Mouse (Mus musculus) kidney, postnatal 0 days (tissue): ENCODE measurements at regions not wholly inside any gene's neighbourhood (a gene's known extent, or its start where the extent isn't known, plus 50 kb on each side); places are given as distances from the start of the nearest gene placed in this dataset.

Source experiments
- ATAC-seq: fragments of 200-750 bp; cut with Nextera tagmentation; replicated peaks from 2 replicates; pipeline ENCODE4 v1.8.0; 2017; ENCODE audit warnings: low read depth, moderate number of reproducible peaks, moderate TSS enrichment, moderate library complexity; ENCODE audit not compliant: low FRiP score
- DNase-seq: peaks from one replicate; pipeline ENCODE4 v3.0.0-alpha.2; 2016; ENCODE audit warnings: low spot score
- H3K27ac ChIP-seq: fragments of 300-500 bp; sonication (generic); 2 replicates; pipeline ENCODE4 v1.5.1; 2014; ENCODE audit warnings: mild to moderate bottlenecking
- H3K27me3 ChIP-seq: fragments of 300-500 bp; sonication (generic); 2 replicates; pipeline ENCODE4 v1.6.1; 2014; ENCODE audit warnings: low read length, mixed read lengths; ENCODE audit not compliant: insufficient read depth
- H3K36me3 ChIP-seq: fragments of 300-500 bp; sonication (generic); 2 replicates; pipeline ENCODE4 v1.6.1; 2014; ENCODE audit warnings: low read length, mixed read lengths; ENCODE audit not compliant: insufficient read depth
- H3K4me1 ChIP-seq: fragments of 300-500 bp; sonication (generic); replicated peaks from 2 replicates; pipeline ENCODE4 v1.6.1; 2014; ENCODE audit warnings: antibody characterized with exemption, low read length, mixed read lengths; ENCODE audit not compliant: insufficient read depth
- H3K4me2 ChIP-seq: fragments of 300-500 bp; sonication (generic); 2 replicates; pipeline ENCODE4 v1.6.1; 2014; ENCODE audit warnings: mild to moderate bottlenecking, low read length, moderate library complexity, mixed read lengths
- H3K4me3 ChIP-seq: fragments of 300-500 bp; sonication (generic); replicated peaks from 2 replicates; pipeline ENCODE4 v1.5.1; 2014; ENCODE audit warnings: low read depth, low read length
- H3K9ac ChIP-seq: fragments of 300-500 bp; sonication (generic); 2 replicates; pipeline ENCODE4 v1.6.1; 2014; ENCODE audit warnings: low read depth, low read length
- H3K9me3 ChIP-seq: fragments of 300-500 bp; sonication (generic); replicated peaks from 2 replicates; pipeline ENCODE4 v1.6.1; 2016; ENCODE audit warnings: low read length, inconsistent platforms, mixed read lengths
- CTCF ChIP-seq: IDR thresholded peaks from 2 replicates; pipeline ENCODE4 v1.5.1; 2016; ENCODE audit warnings: antibody characterized with exemption, low read depth, mild to moderate bottlenecking, moderate library complexity
- WGBS: fragments of 180-500 bp; shearing (Covaris S2); extraction: QIAGEN DNeasy Blood & Tissue Kit; methylation state at CpG from one replicate; pipeline ENCODE4 v1.1.7; 2014; 5-methylcytosine and 5-hydroxymethylcytosine counted together

DNA sequence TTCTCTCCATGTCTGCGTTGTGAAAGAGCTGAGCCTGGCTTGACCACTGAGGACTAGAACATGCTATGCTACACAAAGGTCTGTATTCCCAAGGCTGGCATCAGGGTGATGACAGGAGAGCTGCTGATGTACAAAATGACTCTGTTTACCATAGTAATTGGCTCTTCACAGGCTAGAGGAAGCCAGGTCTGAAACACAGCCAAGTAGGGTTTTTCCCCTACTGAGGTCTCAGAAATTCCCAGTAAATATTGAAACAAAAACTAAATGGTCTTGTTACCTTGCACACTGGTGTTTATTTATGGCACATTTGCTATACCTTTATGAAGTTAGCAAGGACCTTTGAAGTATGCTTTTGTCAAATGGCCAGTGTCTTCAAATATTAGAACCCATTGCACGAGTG, 711.1 kb upstream of the Cited2 start:
- Histone ChIP-seq H3K4me2 (no peak overlapping the region), H3K4me3 (no peak overlapping the region), H3K27ac (no peak overlapping the region), H3K9ac (no peak overlapping the region), H3K36me3 (no peaks in the 10 kb centered on the region), H3K4me1 (no peaks in the 10 kb centered on the region), H3K9me3 (no peaks in the 10 kb centered on the region), H3K27me3 (no peaks in the 10 kb centered on the region)
- 87% methylated on average over 2 of the region's 2 CpGs for WGBS
- no peak for TF ChIP-seq CTCF
- no peak for ATAC-seq
- no peak for DNase-seq

- H3K27me3 ChIP-seq: no peaks in the 10 kb centered on the region
- H3K36me3 ChIP-seq: no peaks in the 10 kb centered on the region
- no peak for TF ChIP-seq CTCF
- WGBS: 43% methylated on average over 3 of the region's 3 CpGs
- no peak overlapping the region for H3K9ac ChIP-seq
- DNase-seq: peak; percentile 67
- no peaks in the 10 kb centered on the region for H3K4me1 ChIP-seq
- no peaks in the 10 kb centered on the region for H3K9me3 ChIP-seq
- no peak overlapping the region for H3K27ac ChIP-seq
- H3K4me2 ChIP-seq: no peak overlapping the region
- H3K4me3 ChIP-seq: no peak overlapping the region
- no peak for ATAC-seq
Measured at GRCm38 (mm10) chr10:17012541-17012975, 710.5 kb upstream of the Cited2 start.

- no peak for TF ChIP-seq CTCF
Measured at GRCm38 (mm10) chr10:17014826-17015225, 708.2 kb upstream of the Cited2 start.

DNA sequence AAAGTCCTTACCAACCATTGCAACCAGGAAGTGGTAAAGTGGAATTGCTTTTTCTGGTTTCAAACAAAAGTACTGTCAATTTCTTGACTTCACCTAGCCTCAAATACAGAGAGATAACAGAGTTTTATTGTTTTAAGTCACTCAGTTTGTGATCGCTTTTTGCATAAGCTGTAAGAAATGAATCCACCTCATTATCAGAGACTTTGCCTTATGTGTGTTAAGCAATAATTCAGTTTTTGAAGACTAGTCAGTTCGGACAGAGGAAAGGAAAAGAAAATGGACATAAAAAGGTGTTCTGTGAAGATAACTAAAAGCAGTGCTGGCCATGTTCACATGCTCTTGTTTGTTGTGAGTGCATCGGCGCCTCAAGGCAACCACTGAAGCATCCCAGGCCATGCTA, 706.2 kb upstream of the Cited2 start:
- Histone ChIP-seq H3K4me2 (no peak overlapping the region), H3K27ac (no peak overlapping the region), H3K4me3 (no peak overlapping the region), H3K9ac (no peak overlapping the region), H3K9me3 (no peaks in the 10 kb centered on the region), H3K36me3 (no peaks in the 10 kb centered on the region), H3K4me1 (no peaks in the 10 kb centered on the region), H3K27me3 (no peaks in the 10 kb centered on the region)
- ATAC-seq (no peak), DNase-seq (no peak)
- no peak for TF ChIP-seq CTCF
- WGBS: 82% methylated on average over 4 of the region's 4 CpGs

More at GRCm38 (mm10) chr10:17014826-17015225, 708.2 kb upstream of the Cited2 start:
- H3K4me2 ChIP-seq: no peak overlapping the region
- ATAC-seq (no peak), DNase-seq (no peak)
- H3K4me1 ChIP-seq: no peaks in the 10 kb centered on the region
- H3K9ac ChIP-seq: no peak overlapping the region
- no peaks in the 10 kb centered on the region for H3K27me3 ChIP-seq
- no peak overlapping the region for H3K27ac ChIP-seq
- H3K4me3 ChIP-seq: no peak overlapping the region
- H3K36me3 ChIP-seq: no peaks in the 10 kb centered on the region
- 81% methylated on average over 3 of the region's 3 CpGs for WGBS
- H3K9me3 ChIP-seq: no peaks in the 10 kb centered on the region

DNA sequence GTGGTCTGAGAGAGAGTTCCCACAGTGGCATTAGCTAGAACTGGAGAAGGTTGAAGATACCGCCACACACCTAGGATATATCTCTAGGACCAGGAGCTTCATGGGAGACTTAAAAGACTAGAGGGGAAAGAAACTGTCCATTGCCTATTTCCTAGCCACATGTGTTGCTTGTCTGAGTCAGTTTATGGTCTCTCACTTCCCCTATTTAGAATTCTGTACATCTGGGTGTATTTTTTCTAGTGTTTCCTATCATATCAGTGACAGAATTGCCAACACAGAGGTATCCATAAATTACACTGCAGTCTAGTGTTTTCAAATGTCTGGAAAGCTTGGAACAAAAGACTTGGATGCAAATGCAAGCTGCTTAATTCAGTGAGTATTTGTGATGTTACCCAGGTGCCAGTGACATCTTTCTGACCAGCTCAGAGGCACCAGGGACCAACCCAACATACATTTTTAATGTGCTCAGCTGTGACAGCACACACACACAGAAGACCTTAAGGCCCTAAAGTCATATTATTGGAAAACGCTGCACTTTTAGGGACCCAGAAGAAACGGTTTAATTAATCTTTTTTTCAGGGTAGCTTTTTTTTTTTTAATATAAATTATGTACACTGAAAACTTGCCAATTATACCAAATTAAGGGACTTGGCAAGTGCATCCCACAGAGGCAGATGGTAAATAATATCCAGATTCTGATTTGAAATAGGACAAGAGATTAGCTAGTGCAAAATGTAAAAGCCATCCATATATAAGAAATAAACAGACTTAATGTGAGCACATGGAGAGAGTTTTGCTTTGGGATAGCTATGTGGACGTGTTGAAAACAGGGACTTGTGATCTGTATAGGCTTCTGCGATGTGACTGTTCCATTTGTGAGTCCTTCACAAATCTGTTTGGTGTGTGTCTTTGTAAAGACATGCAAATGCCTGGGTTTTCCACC, 700.5 kb upstream of the Cited2 start:
- H3K4me3 ChIP-seq: no peak overlapping the region
- H3K9ac ChIP-seq: no peak overlapping the region
- no peaks in the 10 kb centered on the region for H3K9me3 ChIP-seq
- TF ChIP-seq CTCF: no peak
- WGBS: 78% methylated on average over 5 of the region's 5 CpGs
- H3K4me2 ChIP-seq: no peak overlapping the region
- ATAC-seq (no peak), DNase-seq (no peak)
- H3K27me3 ChIP-seq: no peaks in the 10 kb centered on the region
- H3K27ac ChIP-seq: no peak overlapping the region
- no peaks in the 10 kb centered on the region for H3K36me3 ChIP-seq
- no peaks in the 10 kb centered on the region for H3K4me1 ChIP-seq

- ATAC-seq (no peak), DNase-seq (no peak)
- Histone ChIP-seq H3K36me3 (no peaks in the 10 kb centered on the region), H3K9me3 (no peaks in the 10 kb centered on the region), H3K27me3 (no peaks in the 10 kb centered on the region), H3K4me3 (no peak overlapping the region), H3K9ac (no peak overlapping the region), H3K27ac (no peak overlapping the region), H3K4me1 (no peaks in the 10 kb centered on the region), H3K4me2 (no peak overlapping the region)
- 63% methylated on average over 13 of the region's 13 CpGs for WGBS
- no peak for TF ChIP-seq CTCF
Measured at GRCm38 (mm10) chr10:17023571-17024293, 699.3 kb upstream of the Cited2 start.
